Mouse (Mus musculus) MEL (cell line): ENCODE results near the gene Polr2h. TPM values are rescaled to one million over a fixed set of nuclear protein-coding genes. Genes with fewer than 3 reads are reported as not detected.

Experiments used
- DNase-seq: peaks from one replicate; pipeline ENCODE4 v3.0.0; 2011; ENCODE audit warnings: low read depth, low spot score
- H3K27ac ChIP-seq: 2 replicates; pipeline ENCODE4 v1.5.1; 2012; ENCODE audit warnings: low read depth, mild to moderate bottlenecking, control low read depth, low read length, moderate library complexity; ENCODE audit not compliant: control insufficient read depth
- H3K27me3 ChIP-seq, 2 experiments: fragments of 150-350 bp in 1 of 2; sonication (generic) in 1 of 2; 2 replicates each; pipeline ENCODE4 v1.6.1; 2012; ENCODE audit warnings: low read length in 2 of 2, mild to moderate bottlenecking in 2 of 2, improper control_type of control experiment in 1 of 2, moderate library complexity in 1 of 2; ENCODE audit not compliant: insufficient read depth in 2 of 2, control insufficient read depth in 1 of 2
- H3K36me3 ChIP-seq, 2 experiments: 2 replicates each; pipeline ENCODE4 v1.6.1; 2012 to 2014; ENCODE audit warnings: low read length in 2 of 2, improper control_type of control experiment in 1 of 2, inconsistent platforms in 1 of 2, mild to moderate bottlenecking in 1 of 2; ENCODE audit not compliant: insufficient read depth in 2 of 2, control insufficient read depth in 1 of 2
- H3K4me1 ChIP-seq, 2 experiments: fragments of 150-350 bp in 1 of 2; sonication (generic) in 1 of 2; 2 replicates each; pipeline ENCODE4 v1.6.1; 2012; ENCODE audit warnings: low read length in 2 of 2, improper control_type of control experiment in 1 of 2, mild to moderate bottlenecking in 1 of 2; ENCODE audit not compliant: insufficient read depth in 2 of 2, control insufficient read depth in 1 of 2
- H3K4me3 ChIP-seq, 2 experiments: fragments of 150-350 bp in 1 of 2; sonication (generic) in 1 of 2; 2 replicates each; pipeline ENCODE4 v1.5.1; 2012; ENCODE audit warnings: low read depth in 2 of 2, low read length in 2 of 2, mild to moderate bottlenecking in 2 of 2, moderate library complexity in 2 of 2, control low read depth in 1 of 2, improper control_type of control experiment in 1 of 2; ENCODE audit not compliant: control insufficient read depth in 1 of 2, insufficient read depth in 1 of 2
- H3K79me2 ChIP-seq: 2 replicates; pipeline ENCODE4 v1.6.1; 2012; ENCODE audit warnings: mild to moderate bottlenecking, low read length, moderate library complexity; ENCODE audit not compliant: control insufficient read depth, poor library complexity, insufficient read depth
- H3K9ac ChIP-seq: 2 replicates; pipeline ENCODE4 v1.6.1; 2012; ENCODE audit warnings: low read depth, mild to moderate bottlenecking, control low read depth, low read length, moderate library complexity; ENCODE audit not compliant: control insufficient read depth, poor library complexity, severe bottlenecking
- H3K9me3 ChIP-seq: fragments of 150-350 bp; sonication (generic); replicated peaks from 2 replicates; pipeline ENCODE4 v1.6.1; 2012; ENCODE audit warnings: mild to moderate bottlenecking, low read length, improper control_type of control experiment, moderate library complexity; ENCODE audit not compliant: insufficient read depth
- BHLHE40 ChIP-seq: IDR thresholded peaks from 2 replicates; pipeline ENCODE4 v1.6.1; 2012; ENCODE audit warnings: low read depth, mild to moderate bottlenecking, inconsistent platforms, low read length, improper control_type of control experiment, borderline replicate concordance
- CTCF ChIP-seq, 3 experiments: IDR thresholded peaks in 2 of 3; conservative IDR thresholded peaks in 1 of 3; 2 replicates each; pipeline ENCODE4 v1.5.1; 2011 to 2012; ENCODE audit warnings: low read length in 3 of 3, low read depth in 2 of 3, mild to moderate bottlenecking in 2 of 3, improper control_type of control experiment in 1 of 3, inconsistent platforms in 1 of 3, mixed read lengths in 1 of 3, moderate library complexity in 1 of 3; ENCODE audit not compliant: control insufficient read depth in 1 of 3, insufficient read depth in 1 of 3, poor library complexity in 1 of 3, severe bottlenecking in 1 of 3
- EP300 ChIP-seq, 2 experiments: IDR thresholded peaks; 2 replicates each; pipeline ENCODE4 v1.6.1; 2011; ENCODE audit warnings: improper control_type of control experiment in 2 of 2, low read length in 2 of 2, low read depth in 1 of 2, mild to moderate bottlenecking in 1 of 2
- HCFC1 ChIP-seq: IDR thresholded peaks from 2 replicates; pipeline ENCODE4 v1.6.1; 2012; ENCODE audit warnings: low read depth, mild to moderate bottlenecking, inconsistent platforms, low read length, improper control_type of control experiment, moderate library complexity
- JUND ChIP-seq: IDR thresholded peaks from 2 replicates; pipeline ENCODE4 v1.6.1; 2011; ENCODE audit warnings: low read depth, mild to moderate bottlenecking, improper control_type of control experiment, low read length
- MAZ ChIP-seq: IDR thresholded peaks from 2 replicates; pipeline ENCODE4 v1.6.1; 2012; ENCODE audit warnings: low read depth, mild to moderate bottlenecking, inconsistent platforms, low read length, improper control_type of control experiment
- MXI1 ChIP-seq: IDR thresholded peaks from 2 replicates; pipeline ENCODE4 v1.6.1; 2011; ENCODE audit warnings: mild to moderate bottlenecking, low read depth, low read length, improper control_type of control experiment
- MYB ChIP-seq: IDR thresholded peaks from 2 replicates; pipeline ENCODE4 v1.6.1; 2011; ENCODE audit warnings: mild to moderate bottlenecking, low read depth, low read length, improper control_type of control experiment
- MYC ChIP-seq: IDR thresholded peaks from 2 replicates; pipeline ENCODE4 v1.6.1; 2011; ENCODE audit warnings: low read depth, mild to moderate bottlenecking, low read length, improper control_type of control experiment, moderate library complexity
- NELFE ChIP-seq: IDR thresholded peaks from 2 replicates; pipeline ENCODE4 v1.6.1; 2011; ENCODE audit warnings: low read depth, low read length, improper control_type of control experiment
- POLR2A ChIP-seq, 2 experiments: IDR thresholded peaks; 2 replicates each; pipeline ENCODE4 v1.6.1; 2011 to 2012; ENCODE audit warnings: low read length in 2 of 2, mild to moderate bottlenecking in 2 of 2, control low read depth in 1 of 2, improper control_type of control experiment in 1 of 2, low read depth in 1 of 2, moderate library complexity in 1 of 2; ENCODE audit not compliant: control insufficient read depth in 1 of 2, insufficient read depth in 1 of 2, poor library complexity in 1 of 2
- POLR2AphosphoS2 ChIP-seq: IDR thresholded peaks from 2 replicates; pipeline ENCODE4 v1.6.1; 2011; ENCODE audit warnings: low read length, improper control_type of control experiment
- RAD21 ChIP-seq: IDR thresholded peaks from 2 replicates; pipeline ENCODE4 v1.6.1; 2011; ENCODE audit warnings: mild to moderate bottlenecking, low read depth, low read length, improper control_type of control experiment
- RCOR1 ChIP-seq: IDR thresholded peaks from 2 replicates; pipeline ENCODE4 v1.6.1; 2012; ENCODE audit warnings: low read depth, mild to moderate bottlenecking, inconsistent platforms, low read length, improper control_type of control experiment
- SMC3 ChIP-seq: IDR thresholded peaks from 2 replicates; pipeline ENCODE4 v1.6.1; 2011; ENCODE audit warnings: low read depth, low read length, improper control_type of control experiment
- UBTF ChIP-seq: IDR thresholded peaks from 2 replicates; pipeline ENCODE4 v1.6.1; 2012; ENCODE audit warnings: low read depth, mild to moderate bottlenecking, inconsistent platforms, low read length, improper control_type of control experiment, moderate library complexity, borderline replicate concordance; ENCODE audit not compliant: insufficient read depth
- USF1 ChIP-seq: IDR thresholded peaks from 2 replicates; pipeline ENCODE4 v1.6.1; 2014; ENCODE audit warnings: low read depth, mild to moderate bottlenecking, inconsistent platforms, low read length, improper control_type of control experiment, moderate library complexity
- USF2 ChIP-seq, 2 experiments: IDR thresholded peaks; 2 replicates each; pipeline ENCODE4 v1.6.1; 2011 to 2012; ENCODE audit warnings: improper control_type of control experiment in 2 of 2, low read length in 2 of 2, borderline replicate concordance in 1 of 2, inconsistent platforms in 1 of 2, low read depth in 1 of 2, mild to moderate bottlenecking in 1 of 2; ENCODE audit not compliant: insufficient read depth in 1 of 2
- ZKSCAN1 ChIP-seq: IDR thresholded peaks from 2 replicates; pipeline ENCODE4 v1.6.1; 2012; ENCODE audit warnings: low read depth, mild to moderate bottlenecking, inconsistent platforms, low read length, improper control_type of control experiment, moderate library complexity
- ZNF384 ChIP-seq: IDR thresholded peaks from 2 replicates; pipeline ENCODE4 v1.6.1; 2012; ENCODE audit warnings: low read depth, mild to moderate bottlenecking, inconsistent platforms, low read length, improper control_type of control experiment
- polyA plus RNA-seq, 2 experiments: library from polyadenylated mRNA; stranded (reverse) in 1 of 2; unstranded in 1 of 2; fragments of >175 nt in 1 of 2; fragments of >200 nt in 1 of 2; gene quantifications; 2 replicates each; pipeline versions ENCODE4 v1.2.1 to v1.2.4; 2012; ENCODE audit warnings: low replicate concordance in 2 of 2, low read depth in 1 of 2; ENCODE audit not compliant: insufficient read length in 2 of 2, insufficient read depth in 1 of 2, missing spikeins in 1 of 2
- total RNA-seq: library from RNA; depleted of rRNA; stranded (reverse); fragments of 300-350 nt; gene quantifications from 2 replicates; pipeline ENCODE4 v1.2.3, GENCODE M21; 2012

Polr2h gene
- total and polyA plus RNA-seq, 3 experiments = 95.4 to 180 TPM; not detected in 1

DNA sequence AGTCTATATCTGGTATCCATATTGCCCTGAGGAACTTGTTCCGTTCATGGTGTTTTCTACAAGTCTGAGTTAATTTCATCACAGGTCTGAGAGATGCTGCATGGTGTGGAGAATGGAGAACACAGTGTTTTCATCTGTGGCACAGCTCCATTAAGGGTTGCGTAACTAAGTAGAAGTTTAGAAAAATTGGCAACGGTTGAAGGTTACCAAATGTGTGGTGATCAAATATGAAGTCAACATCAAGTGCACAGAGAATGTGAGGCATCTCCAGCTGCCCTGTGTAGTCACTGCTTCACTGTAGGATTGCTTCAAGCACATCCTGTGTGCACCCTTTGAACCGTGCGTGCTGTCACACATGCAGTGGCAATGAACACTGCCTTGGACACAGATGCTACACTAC is 38.6 kb downstream of the Polr2h start:
- H3K4me3 ChIP-seq = no peak overlapping the region
- no peak overlapping the region for H3K9ac ChIP-seq
- peaks cover 6 to 12% of the 10 kb centered on the region in 2 experiments; a peak in 3 of 4 replicates for H3K27me3 ChIP-seq
- H3K36me3 ChIP-seq = no peaks in the 10 kb centered on the region
- no peak for DNase-seq
- no peak for TF ChIP-seq MYB
- no peak for TF ChIP-seq MYC
- no peak for TF ChIP-seq ZNF384
- no peak for TF ChIP-seq POLR2A (IDR thresholded peaks at IDR 0.05; ENCODE audit: control insufficient read depth in 1 of 2, insufficient read depth in 1 of 2, low read depth in 1 of 2, low read length in 2 of 2, poor library complexity in 1 of 2)
- no peak for TF ChIP-seq MXI1
- TF ChIP-seq CTCF (IDR thresholded peaks at IDR 0.05 in 2 of 3, conservative IDR thresholded peaks at IDR 0.05 in 1 of 3; ENCODE audit: control insufficient read depth in 1 of 3, insufficient read depth in 1 of 3, low read depth in 2 of 3, low read length in 3 of 3, poor library complexity in 1 of 3, severe bottlenecking in 1 of 3) = no peak
- no peaks in the 10 kb centered on the region for H3K9me3 ChIP-seq
- H3K27ac ChIP-seq = no peak overlapping the region
- H3K4me1 ChIP-seq = no peaks in the 10 kb centered on the region
- no peaks in the 10 kb centered on the region for H3K79me2 ChIP-seq

DNA sequence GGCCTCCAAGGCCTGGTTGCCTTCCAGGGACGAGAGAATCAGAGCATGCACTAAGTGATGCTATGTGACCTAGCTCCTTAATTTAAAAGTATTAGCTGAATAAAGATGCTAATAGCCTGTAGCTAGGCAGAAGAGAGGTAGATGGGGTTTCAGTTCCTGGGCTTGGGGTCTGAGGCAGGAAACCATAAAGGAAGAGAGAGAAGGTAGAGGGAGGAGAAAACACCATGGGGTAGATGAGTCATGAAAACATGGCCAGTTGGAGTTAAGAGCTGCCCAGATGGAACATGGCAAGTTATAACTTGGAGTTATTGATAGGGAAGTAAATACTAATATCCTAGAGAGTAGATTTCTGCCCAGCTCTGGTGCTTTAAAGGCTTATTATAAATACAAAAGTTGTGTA is 39.9 kb downstream of the Polr2h start:
- Histone ChIP-seq H3K79me2 (no peaks in the 10 kb centered on the region), H3K27ac (no peak overlapping the region), H3K9ac (no peak overlapping the region), H3K4me3 (no peak overlapping the region), H3K9me3 (no peaks in the 10 kb centered on the region), H3K36me3 (no peaks in the 10 kb centered on the region), H3K27me3 (peaks cover 2 to 11% of the 10 kb centered on the region in 2 experiments; a peak in 3 of 4 replicates), H3K4me1 (no peaks in the 10 kb centered on the region)
- no peak for DNase-seq
- no peak for TF ChIP-seq NELFE
- no peak for TF ChIP-seq HCFC1
- TF ChIP-seq RAD21 = no peak
- no peak for TF ChIP-seq MAZ
- no peak for TF ChIP-seq MYB
- no peak for TF ChIP-seq POLR2AphosphoS2
- no peak for TF ChIP-seq UBTF
- no peak for TF ChIP-seq EP300 (IDR thresholded peaks at IDR 0.05; ENCODE audit: low read depth in 1 of 2, low read length in 2 of 2)
- TF ChIP-seq POLR2A (IDR thresholded peaks at IDR 0.05; ENCODE audit: control insufficient read depth in 1 of 2, insufficient read depth in 1 of 2, low read depth in 1 of 2, low read length in 2 of 2, poor library complexity in 1 of 2) = no peak
- no peak for TF ChIP-seq MXI1
- TF ChIP-seq SMC3 = no peak
- TF ChIP-seq USF2 (IDR thresholded peaks at IDR 0.05; ENCODE audit: borderline replicate concordance in 1 of 2, insufficient read depth in 1 of 2, low read depth in 1 of 2, low read length in 2 of 2) = no peak
- no peak for TF ChIP-seq RCOR1
- TF ChIP-seq ZKSCAN1 = no peak
- TF ChIP-seq USF1 = no peak
- TF ChIP-seq JUND = no peak
- no peak for TF ChIP-seq BHLHE40
